In the genomic region with DNA sequence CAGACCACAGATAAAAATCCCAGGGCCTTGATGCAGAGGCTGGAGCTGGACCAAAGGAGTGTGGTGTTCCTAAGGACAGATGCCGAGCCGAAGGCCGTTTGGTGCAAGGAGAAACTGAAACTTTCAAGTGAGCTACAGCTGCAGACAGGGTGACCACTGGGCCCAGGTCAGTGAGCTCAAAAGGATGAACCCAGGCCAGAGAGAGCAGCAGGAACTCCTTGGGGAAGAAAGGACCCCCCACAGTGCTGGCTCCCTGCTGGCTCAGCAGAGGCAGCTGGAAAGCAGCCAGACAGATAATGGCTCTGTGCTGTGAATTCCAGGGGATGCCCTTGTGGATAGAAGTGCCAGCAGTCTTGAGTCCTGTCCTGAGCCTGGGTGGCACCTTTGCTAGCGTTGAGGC, we compare ENCODE assay signal across 8 mouse cellular contexts. TPM values are rescaled to one million over a fixed set of nuclear protein-coding genes. Genes with fewer than 3 reads are reported as not detected.
DNase-seq lines count a peak whose midpoint lies in the region; ATAC-seq lines count a peak whose summit lies in the region.
"Had no signal": no experiment of that assay in that cellular context is flagged by ENCODE, and none has a peak within 500 bp of the region (broad histone marks: within the 10 kb centered on the region; RNA-seq: fewer than 3 reads in every experiment).

No protein-coding gene starts in this region.

- H3K27me3 ChIP-seq in neural tube, embryonic 15.5 days (replicated peaks): peaks cover 49% of the 10 kb centered on the region

- ATAC-seq in neural tube, embryonic 15.5 days (ENCODE audit: low FRiP score): no peak

- H3K9me3 ChIP-seq in neural tube, embryonic 15.5 days (replicated peaks): no peaks in the 10 kb centered on the region

- peaks cover 25% of the 10 kb centered on the region for H3K4me1 ChIP-seq in neural tube, embryonic 15.5 days

- no peak overlapping the region for H3K4me3 ChIP-seq in neural tube, embryonic 15.5 days (replicated peaks)
- H3K4me3 ChIP-seq: left cerebral cortex, adult 2 months had no signal

- H3K27ac ChIP-seq in neural tube, embryonic 15.5 days (replicated peaks): no peak overlapping the region
- H3K27ac ChIP-seq: left cerebral cortex, adult 2 months had no signal

- no peak overlapping the region for H3K9ac ChIP-seq in neural tube, embryonic 15.5 days (replicated peaks)

- no peaks in the 10 kb centered on the region for H3K36me3 ChIP-seq in neural tube, embryonic 15.5 days

- WGBS in neural tube, embryonic 15.5 days: 61% methylated on average over 4 of the region's 4 CpGs

- H3K4me2 ChIP-seq in neural tube, embryonic 15.5 days: no peak overlapping the region

- DNase-seq in neural tube, embryonic 10.5 days (ENCODE audit: extremely low spot score, low spot score): peak; percentile 31
- DNase-seq in heart, adult 8-10 months (ENCODE audit: low spot score): peak; percentile 33
- DNase-seq in kidney, postnatal 10 days: peak; percentile 77
- peak; percentile 82 for DNase-seq in testis, postnatal 14 days (ENCODE audit: low spot score)
- no peak for DNase-seq in thymus, postnatal 14 days
- DNase-seq in thymus, postnatal 10 days (ENCODE audit: low spot score in 2 of 2): no peak

RNA-seq across cellular contexts. Expression of a gene that starts 3.7 kb away (rescaled TPM):
- 2.6 and 3.3 TPM in 2 replicates for polyA plus RNA-seq in neural tube, embryonic 15.5 days (2015; fragmentation: Nextera tagmentation; extraction: Ambion mirVana)
- under 1 TPM; 0.23 to 0.59 (median 0.39) TPM for total RNA-seq in heart, adult 8-10 months (2022)

Comparison
In these comparisons a context has a peak if more than half of its experiments do, and no peak if none do; other contexts are left out.
1. DNase-seq: peak in neural tube, embryonic 10.5 days (single experiment), heart, adult 8-10 months (single experiment), kidney, postnatal 10 days (single experiment) and testis, postnatal 14 days (single experiment); none in thymus, postnatal 14 days (single experiment) and thymus, postnatal 10 days (0 of 2).